Mouse (Mus musculus) neutrophil, adult 65 days (primary cell): ENCODE measurements around the gene Htr1f. TPM values are rescaled to one million over a fixed set of nuclear protein-coding genes. Genes with fewer than 3 reads are reported as not detected.

Experiments
- total RNA-seq: library from RNA; stranded (reverse); gene quantifications from 2 replicates; pipeline ENCODE4 v1.2.4, GENCODE M21; 2023

Gene Htr1f
- not detected in 2 replicates for total RNA-seq

GRCm38 (mm10) chr16:65105184-65105931, at the start of gene Htr1f:
Gene Htr1f (minus strand): TSS chr16:65105854.

